Mouse (Mus musculus): Measurements from ENCODE around the gene Fam13a. TPM values are rescaled to one million over a fixed set of nuclear protein-coding genes. Genes with fewer than 3 reads are reported as not detected.
A peak's percentile ranks its signal among the peaks of the same experiment; 100 is the strongest.

The Fam13a gene
- polyA plus RNA-seq, 1 experiment from 2014 or later, result 9.0 TPM

DNA sequence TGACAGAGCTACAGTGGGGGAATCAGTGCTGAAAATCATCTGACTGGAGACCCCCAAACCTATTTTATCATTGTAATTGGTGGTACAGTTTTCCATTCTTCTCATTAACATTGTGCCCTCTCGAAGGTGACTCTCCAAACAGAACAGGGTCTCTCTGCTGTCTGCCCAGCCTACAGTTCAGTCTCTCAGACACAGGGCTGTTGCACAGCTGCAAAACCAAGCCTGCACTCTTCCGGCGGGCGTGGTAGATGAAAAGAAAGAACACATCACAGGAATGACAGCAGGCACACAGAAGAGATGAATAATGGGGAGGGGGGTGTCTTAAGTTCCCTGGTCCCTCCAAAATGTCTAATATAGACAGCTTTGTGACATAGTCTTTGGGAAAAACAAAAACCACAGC is 90.2 kb downstream of the Fam13a start:
- no peaks in the 10 kb centered on the region for H3K27me3 ChIP-seq (ENCODE audit: control insufficient read depth, insufficient read depth, low read length)
- 72% methylated on average over 4 of the region's 4 CpGs for WGBS
- H3K4me2 ChIP-seq (ENCODE audit: low read length), result no peak overlapping the region
- H3K27ac ChIP-seq (replicated peaks in 1 of 2; ENCODE audit: control insufficient read depth in 1 of 2, insufficient read depth in 1 of 2, low read depth in 2 of 2, low read length in 2 of 2), result no peak overlapping the region
- H3K36me3 ChIP-seq (ENCODE audit: control insufficient read depth, insufficient read depth, low read length), result peaks cover 18% of the 10 kb centered on the region
- H3K9ac ChIP-seq (ENCODE audit: low read length), result no peak overlapping the region
- no peaks in the 10 kb centered on the region for H3K9me3 ChIP-seq (ENCODE audit: control insufficient read depth, low read length)
- H3K4me1 ChIP-seq (ENCODE audit: control insufficient read depth in 2 of 2, insufficient read depth in 2 of 2, low read length in 2 of 2), result peaks cover 0 to 6% of the 10 kb centered on the region in 2 experiments; a peak in 2 of 4 replicates
- ATAC-seq (ENCODE audit: insufficient number of reproducible peaks, insufficient read depth, low FRiP score, low read depth), result no peak
- no peak overlapping the region for H3K4me3 ChIP-seq (ENCODE audit: control insufficient read depth in 1 of 2, insufficient read depth in 1 of 2, low read depth in 1 of 2, low read length in 2 of 2)

DNA sequence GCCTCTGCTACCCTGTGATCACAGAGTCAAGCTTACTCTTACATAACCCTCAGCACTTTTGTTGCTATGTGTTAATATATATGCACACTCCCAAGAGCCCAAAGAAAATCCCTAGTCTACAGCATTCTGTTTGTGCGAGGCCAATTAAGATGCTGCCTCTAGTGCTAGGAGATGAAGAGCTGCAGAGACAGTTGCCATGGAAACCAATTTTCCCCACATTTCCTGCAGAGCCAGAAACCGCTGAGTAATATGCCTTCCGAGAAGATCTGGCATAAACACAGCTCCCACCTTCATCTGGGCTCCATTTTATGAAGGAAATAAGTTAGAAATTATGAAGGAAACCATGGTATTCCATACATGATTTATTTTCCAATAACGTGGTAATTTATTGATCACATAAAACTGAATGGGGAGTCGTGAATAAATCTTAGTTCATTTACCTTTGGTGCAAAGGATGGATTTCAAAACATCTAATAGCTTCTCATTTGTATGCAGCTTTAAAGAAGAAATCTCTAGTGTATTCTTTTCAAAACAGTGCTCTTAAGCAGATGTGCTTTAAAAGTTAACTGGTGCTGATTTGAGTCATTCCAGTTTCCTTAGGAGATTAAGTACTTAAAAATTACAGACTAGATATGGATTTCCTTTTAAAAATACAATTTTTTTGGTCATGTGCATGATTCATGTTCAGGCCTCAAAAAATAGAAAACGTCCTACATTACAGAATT is 91.0 kb downstream of the Fam13a start:
- WGBS, result 67% methylated on average over 6 of the region's 6 CpGs
- Histone ChIP-seq H3K36me3 (ENCODE audit: control insufficient read depth, insufficient read depth, low read length) (peaks cover 10% of the 10 kb centered on the region), H3K4me3 (ENCODE audit: control insufficient read depth in 1 of 2, insufficient read depth in 1 of 2, low read depth in 1 of 2, low read length in 2 of 2) (no peak overlapping the region), H3K27me3 (ENCODE audit: control insufficient read depth, insufficient read depth, low read length) (no peaks in the 10 kb centered on the region), H3K4me2 (ENCODE audit: low read length) (no peak overlapping the region), H3K27ac (replicated peaks in 1 of 2; ENCODE audit: control insufficient read depth in 1 of 2, insufficient read depth in 1 of 2, low read depth in 2 of 2, low read length in 2 of 2) (no peak overlapping the region), H3K4me1 (ENCODE audit: control insufficient read depth in 2 of 2, insufficient read depth in 2 of 2, low read length in 2 of 2) (peaks cover 0 to 8% of the 10 kb centered on the region in 2 experiments; a peak in 2 of 4 replicates), H3K9ac (ENCODE audit: low read length) (no peak overlapping the region), H3K9me3 (ENCODE audit: control insufficient read depth, low read length) (no peaks in the 10 kb centered on the region)
- ATAC-seq (ENCODE audit: insufficient number of reproducible peaks, insufficient read depth, low FRiP score, low read depth), result no peak

DNA sequence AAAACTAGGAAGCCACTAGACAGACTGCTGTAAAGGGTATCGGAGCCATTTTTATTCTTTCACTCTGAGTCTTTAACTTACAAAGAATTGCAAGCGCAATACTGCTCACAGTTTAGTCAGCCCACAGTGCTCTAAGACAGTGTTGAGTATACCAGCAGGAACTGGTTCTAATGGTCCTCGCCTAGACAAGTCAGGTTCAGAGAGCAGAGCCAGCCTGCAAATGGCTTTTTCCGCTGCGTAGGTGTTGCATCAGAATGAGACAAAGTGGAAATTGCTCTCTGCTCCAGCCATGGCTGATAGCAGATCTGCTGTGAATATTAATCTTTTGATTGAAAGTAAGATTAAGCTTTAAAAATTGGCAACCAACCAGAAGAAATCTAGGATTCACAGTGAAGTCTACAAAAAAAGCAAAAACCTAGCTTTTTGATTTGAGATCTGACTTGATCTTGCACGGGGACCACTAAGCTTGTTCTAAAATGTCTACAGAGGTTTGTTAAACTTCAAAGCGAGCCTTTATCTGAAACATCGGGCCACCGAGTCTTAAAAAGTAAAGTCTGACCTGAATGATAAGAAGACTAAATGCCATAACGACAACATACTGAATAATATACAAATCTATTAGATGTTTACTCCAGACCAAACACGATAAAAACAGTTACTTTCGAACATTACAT is 91.7 kb downstream of the Fam13a start:
- ATAC-seq (ENCODE audit: insufficient number of reproducible peaks, insufficient read depth, low FRiP score, low read depth), result no peak
- H3K27ac ChIP-seq (replicated peaks in 1 of 2; ENCODE audit: control insufficient read depth in 1 of 2, insufficient read depth in 1 of 2, low read depth in 2 of 2, low read length in 2 of 2), result no peak overlapping the region

GRCm38 (mm10) chr6:58931149-58931548 is 93.2 kb downstream of the Fam13a start:
- 84% methylated on average over 4 of the region's 4 CpGs for WGBS
- no peak overlapping the region for H3K4me2 ChIP-seq (ENCODE audit: low read length)
- ATAC-seq (ENCODE audit: insufficient number of reproducible peaks, insufficient read depth, low FRiP score, low read depth), result no peak

More for the DNA sequence above, 91.7 kb downstream of the Fam13a start:
- H3K4me2 ChIP-seq (ENCODE audit: low read length), result no peak overlapping the region
- 88% methylated on average over 12 of the region's 12 CpGs for WGBS
- no peak overlapping the region for H3K9ac ChIP-seq (ENCODE audit: low read length)
- no peak overlapping the region for H3K4me3 ChIP-seq (ENCODE audit: control insufficient read depth in 1 of 2, insufficient read depth in 1 of 2, low read depth in 1 of 2, low read length in 2 of 2)
- no peaks in the 10 kb centered on the region for H3K9me3 ChIP-seq (ENCODE audit: control insufficient read depth, low read length)
- no peaks in the 10 kb centered on the region for H3K27me3 ChIP-seq (ENCODE audit: control insufficient read depth, insufficient read depth, low read length)
- H3K36me3 ChIP-seq (ENCODE audit: control insufficient read depth, insufficient read depth, low read length), result peaks cover 10% of the 10 kb centered on the region
- H3K4me1 ChIP-seq (ENCODE audit: control insufficient read depth in 2 of 2, insufficient read depth in 2 of 2, low read length in 2 of 2), result peaks cover 2 to 13% of the 10 kb centered on the region in 2 experiments

DNA sequence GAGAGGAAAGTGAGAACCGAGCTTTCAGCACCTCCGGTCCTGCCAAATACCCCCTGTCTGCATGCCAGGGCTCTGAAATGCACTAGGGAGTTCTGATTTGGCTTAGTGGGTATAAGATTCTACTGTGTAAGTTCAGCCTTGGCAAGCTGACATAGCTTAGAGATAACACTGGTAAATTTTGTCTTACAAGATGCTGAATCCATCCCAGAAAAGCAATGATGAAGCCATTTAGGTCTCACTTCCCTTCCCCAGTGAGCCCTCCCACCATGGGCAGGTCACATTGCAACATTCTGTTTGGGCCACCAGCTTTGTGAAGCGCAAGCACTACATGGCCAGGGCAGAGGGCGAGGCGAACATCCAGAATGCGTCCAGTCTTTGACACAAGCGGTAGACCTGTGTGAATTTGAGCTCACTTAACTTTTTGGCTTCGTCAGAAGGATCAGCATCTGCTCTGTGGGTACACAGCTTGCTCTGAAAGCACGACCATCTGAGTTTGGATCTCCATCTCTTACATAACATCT is 94.4 kb downstream of the Fam13a start:
- Histone ChIP-seq H3K27me3 (ENCODE audit: control insufficient read depth, insufficient read depth, low read length) (no peaks in the 10 kb centered on the region), H3K36me3 (ENCODE audit: control insufficient read depth, insufficient read depth, low read length) (peaks cover 5% of the 10 kb centered on the region), H3K9ac (ENCODE audit: low read length) (no peak overlapping the region), H3K9me3 (ENCODE audit: control insufficient read depth, low read length) (no peaks in the 10 kb centered on the region), H3K4me1 (ENCODE audit: control insufficient read depth in 2 of 2, insufficient read depth in 2 of 2, low read length in 2 of 2) (peaks cover 7 to 20% of the 10 kb centered on the region in 2 experiments), H3K4me3 (ENCODE audit: control insufficient read depth in 1 of 2, insufficient read depth in 1 of 2, low read depth in 1 of 2, low read length in 2 of 2) (no peak overlapping the region), H3K4me2 (ENCODE audit: low read length) (no peak overlapping the region), H3K27ac (replicated peaks in 1 of 2; ENCODE audit: control insufficient read depth in 1 of 2, insufficient read depth in 1 of 2, low read depth in 2 of 2, low read length in 2 of 2) (no peak overlapping the region)
- 85% methylated on average over 9 of the region's 9 CpGs for WGBS
- ATAC-seq (ENCODE audit: insufficient number of reproducible peaks, insufficient read depth, low FRiP score, low read depth), result no peak

More at GRCm38 (mm10) chr6:58931149-58931548, 93.2 kb downstream of the Fam13a start:
- no peak overlapping the region for H3K27ac ChIP-seq (replicated peaks in 1 of 2; ENCODE audit: control insufficient read depth in 1 of 2, insufficient read depth in 1 of 2, low read depth in 2 of 2, low read length in 2 of 2)
- H3K36me3 ChIP-seq (ENCODE audit: control insufficient read depth, insufficient read depth, low read length), result peaks cover 10% of the 10 kb centered on the region
- H3K4me3 ChIP-seq (ENCODE audit: control insufficient read depth in 1 of 2, insufficient read depth in 1 of 2, low read depth in 1 of 2, low read length in 2 of 2), result no peak overlapping the region
- no peak overlapping the region for H3K9ac ChIP-seq (ENCODE audit: low read length)
- H3K27me3 ChIP-seq (ENCODE audit: control insufficient read depth, insufficient read depth, low read length), result no peaks in the 10 kb centered on the region
- peaks cover 7 to 20% of the 10 kb centered on the region in 2 experiments for H3K4me1 ChIP-seq (ENCODE audit: control insufficient read depth in 2 of 2, insufficient read depth in 2 of 2, low read length in 2 of 2)
- H3K9me3 ChIP-seq (ENCODE audit: control insufficient read depth, low read length), result no peaks in the 10 kb centered on the region

DNA sequence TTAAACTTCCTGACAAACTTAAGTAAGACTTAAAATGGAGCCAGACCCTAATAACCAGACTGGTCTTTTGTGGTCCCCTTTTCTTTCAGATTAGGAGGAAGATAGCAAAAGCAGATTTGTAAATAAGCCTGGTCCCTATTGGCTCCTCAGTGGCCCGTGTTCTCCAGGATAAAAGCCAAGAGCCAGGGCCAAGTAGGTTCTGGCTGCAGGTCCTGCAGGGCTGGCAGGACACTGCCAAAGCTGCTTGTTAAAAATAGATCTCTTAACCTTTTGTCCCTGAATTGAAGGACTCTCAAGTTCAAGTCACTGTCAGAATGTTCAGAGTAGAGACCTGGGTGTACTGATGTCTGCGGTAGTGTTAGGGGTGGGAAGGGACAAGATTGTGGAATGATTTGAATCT is 96.5 kb downstream of the Fam13a start:
- H3K9ac ChIP-seq (ENCODE audit: low read length), result no peak overlapping the region
- H3K27ac ChIP-seq (replicated peaks in 1 of 2; ENCODE audit: control insufficient read depth in 1 of 2, insufficient read depth in 1 of 2, low read depth in 2 of 2, low read length in 2 of 2), result peak overlapping the region; percentile 39 to 52
- no peaks in the 10 kb centered on the region for H3K27me3 ChIP-seq (ENCODE audit: control insufficient read depth, insufficient read depth, low read length)
- no peaks in the 10 kb centered on the region for H3K36me3 ChIP-seq (ENCODE audit: control insufficient read depth, insufficient read depth, low read length)
- ATAC-seq (ENCODE audit: insufficient number of reproducible peaks, insufficient read depth, low FRiP score, low read depth), result no peak; the same call in 1 of the 2 replicates
- peaks cover 7 to 20% of the 10 kb centered on the region in 2 experiments for H3K4me1 ChIP-seq (ENCODE audit: control insufficient read depth in 2 of 2, insufficient read depth in 2 of 2, low read length in 2 of 2)
- no peak overlapping the region for H3K4me3 ChIP-seq (ENCODE audit: control insufficient read depth in 1 of 2, insufficient read depth in 1 of 2, low read depth in 1 of 2, low read length in 2 of 2)
- no peaks in the 10 kb centered on the region for H3K9me3 ChIP-seq (ENCODE audit: control insufficient read depth, low read length)
- H3K4me2 ChIP-seq (ENCODE audit: low read length), result 0 out of 2 replicates have a peak overlapping the region, but pooled peaks have one; percentile 25
- 27% methylated on average over 2 of the region's 2 CpGs for WGBS

DNA sequence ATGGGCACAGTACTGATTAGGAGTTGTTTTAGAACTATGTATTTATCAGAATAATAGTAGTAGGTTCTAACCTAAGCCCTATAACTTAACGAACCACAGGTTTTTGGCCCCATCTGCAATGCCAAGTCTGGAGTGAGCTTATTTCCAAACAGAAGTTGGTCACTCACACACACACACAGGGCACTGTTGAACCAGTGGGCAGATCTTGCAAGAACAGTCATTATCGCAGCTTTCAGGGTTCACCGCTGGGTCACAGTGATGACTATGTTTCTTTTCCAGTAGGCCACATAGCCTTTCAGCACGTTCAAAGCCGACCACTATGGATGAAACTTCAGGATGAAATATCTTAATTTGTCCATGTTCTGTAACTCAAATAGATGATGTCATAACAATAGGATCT is 101.8 kb downstream of the Fam13a start:
- 66% methylated on average over 5 of the region's 5 CpGs for WGBS
- peaks cover 4 to 9% of the 10 kb centered on the region in 2 experiments for H3K4me1 ChIP-seq (ENCODE audit: control insufficient read depth in 2 of 2, insufficient read depth in 2 of 2, low read length in 2 of 2)

More for the DNA sequence above, 101.8 kb downstream of the Fam13a start:
- H3K4me3 ChIP-seq (ENCODE audit: control insufficient read depth in 1 of 2, insufficient read depth in 1 of 2, low read depth in 1 of 2, low read length in 2 of 2), result no peak overlapping the region
- ATAC-seq (ENCODE audit: insufficient number of reproducible peaks, insufficient read depth, low FRiP score, low read depth), result no peak
- H3K4me2 ChIP-seq (ENCODE audit: low read length), result no peak overlapping the region
- no peaks in the 10 kb centered on the region for H3K9me3 ChIP-seq (ENCODE audit: control insufficient read depth, low read length)
- H3K36me3 ChIP-seq (ENCODE audit: control insufficient read depth, insufficient read depth, low read length), result peaks cover 26% of the 10 kb centered on the region
- H3K27me3 ChIP-seq (ENCODE audit: control insufficient read depth, insufficient read depth, low read length), result no peaks in the 10 kb centered on the region
- H3K27ac ChIP-seq (replicated peaks in 1 of 2; ENCODE audit: control insufficient read depth in 1 of 2, insufficient read depth in 1 of 2, low read depth in 2 of 2, low read length in 2 of 2), result no peak overlapping the region
- no peak overlapping the region for H3K9ac ChIP-seq (ENCODE audit: low read length)
